Mouse (Mus musculus): ENCODE measurements around the gene 2210418O10Rik.
"Not testable (repeated sequence)": the region's sequence is repeated elsewhere in the genome, so short reads cannot be mapped to it uniquely, and the experiment has no call there.

The 2210418O10Rik gene

GRCm38 (mm10) chr2:176226269-176226668, at the start of gene 2210418O10Rik:
2210418O10Rik (plus strand) TSS chr2:176226569.
- DNase-seq (ENCODE audit: low spot score in 2 of 2) = not testable (repeated sequence)

GRCm38 (mm10) chr2:176248519-176248918, 22.1 kb downstream of the 2210418O10Rik start:
- not testable (repeated sequence) for DNase-seq (ENCODE audit: low spot score in 2 of 2)
